Mouse (Mus musculus) liver, embryonic 14.5 days (tissue): ENCODE results near the gene Mtmr2.
A peak's percentile ranks its signal among the peaks of the same experiment; 100 is the strongest.

Experiments
- CTCF ChIP-seq: IDR thresholded peaks from 2 replicates; pipeline ENCODE4 v1.5.1; 2016; ENCODE audit warnings: antibody characterized with exemption, low read depth, control low read depth
- EP300 ChIP-seq: IDR thresholded peaks from 2 replicates; pipeline ENCODE4 v1.6.1; 2016; ENCODE audit warnings: antibody characterized with exemption, low read depth

- peak; percentile 20; the same call in 1 of the 2 replicates for TF ChIP-seq EP300
- no peak for TF ChIP-seq CTCF
These were observed 79.3 kb downstream of the Mtmr2 start, which contains the start of gene Fam76b for GRCm38 (mm10) chr9:13827406-13828086.
